Mouse (Mus musculus) cortical plate, adult 2 months (tissue): Measurements from ENCODE around the gene Vps45. TPM values are rescaled to one million over a fixed set of nuclear protein-coding genes. Genes with fewer than 3 reads are reported as not detected.

ENCODE experiments used
- H3K27ac ChIP-seq: fragments of 200-500 bp; 2 replicates; pipeline ENCODE4 v1.5.1; 2012; ENCODE audit warnings: low read length, control low read depth, inconsistent platforms; ENCODE audit not compliant: insufficient read depth
- H3K4me1 ChIP-seq: fragments of 200-500 bp; 2 replicates; pipeline ENCODE4 v1.6.1; 2011; ENCODE audit warnings: low read length; ENCODE audit not compliant: control insufficient read depth, insufficient read depth
- H3K4me3 ChIP-seq: fragments of 200-500 bp; 2 replicates; pipeline ENCODE4 v1.5.1; 2011; ENCODE audit warnings: mild to moderate bottlenecking, low read length, control low read depth; ENCODE audit not compliant: insufficient read depth
- CTCF ChIP-seq: fragments of 200-500 bp; IDR thresholded peaks from 2 replicates; pipeline ENCODE4 v1.5.1; 2011; ENCODE audit warnings: mild to moderate bottlenecking, control low read depth, low read length; ENCODE audit not compliant: insufficient read depth; ENCODE audit errors: extremely low read depth
- POLR2A ChIP-seq: fragments of 200-500 bp; IDR thresholded peaks from 2 replicates; pipeline ENCODE4 v1.6.1; 2011; ENCODE audit warnings: mild to moderate bottlenecking, low read length, control low read depth; ENCODE audit not compliant: insufficient read depth; ENCODE audit errors: extremely low read depth
- polyA plus RNA-seq: library from polyadenylated mRNA; depleted of rRNA; stranded (reverse); fragments of >200 nt; gene quantifications from 2 replicates; pipeline ENCODE4 v1.2.3, GENCODE M21; 2012

Gene Vps45
- polyA plus RNA-seq, 1 experiment, result 32.1 TPM

DNA sequence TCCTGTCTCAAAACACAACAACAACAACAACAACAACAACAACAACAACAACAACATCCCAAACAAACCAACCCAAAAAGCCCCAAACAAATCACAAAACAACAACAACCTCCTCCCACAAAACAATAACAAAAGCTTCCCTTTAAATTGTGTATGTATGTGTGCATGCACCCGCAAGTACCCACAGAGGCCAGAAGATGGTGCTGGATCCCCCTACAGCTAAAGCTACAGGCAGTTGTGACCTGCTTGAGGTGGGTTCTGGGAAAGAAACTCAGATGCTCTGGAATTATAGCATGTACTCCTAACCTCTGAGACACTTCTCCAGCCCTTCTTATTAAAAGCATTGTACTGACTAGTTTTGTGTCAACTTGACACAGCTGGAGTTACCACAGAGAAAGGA lies 22.7 kb upstream of the Vps45 start:
- Histone ChIP-seq H3K4me3 (no peak overlapping the region), H3K27ac (no peak overlapping the region), H3K4me1 (no peaks in the 10 kb centered on the region)
- TF ChIP-seq POLR2A (no peak), CTCF (peak; percentile 64)

- Histone ChIP-seq H3K27ac (no peak overlapping the region), H3K4me1 (no peaks in the 10 kb centered on the region), H3K4me3 (no peak overlapping the region)
- no peak for TF ChIP-seq POLR2A
- no peak for TF ChIP-seq CTCF
Measured at GRCm38 (mm10) chr3:96078711-96079110, 20.4 kb upstream of the Vps45 start.

DNA sequence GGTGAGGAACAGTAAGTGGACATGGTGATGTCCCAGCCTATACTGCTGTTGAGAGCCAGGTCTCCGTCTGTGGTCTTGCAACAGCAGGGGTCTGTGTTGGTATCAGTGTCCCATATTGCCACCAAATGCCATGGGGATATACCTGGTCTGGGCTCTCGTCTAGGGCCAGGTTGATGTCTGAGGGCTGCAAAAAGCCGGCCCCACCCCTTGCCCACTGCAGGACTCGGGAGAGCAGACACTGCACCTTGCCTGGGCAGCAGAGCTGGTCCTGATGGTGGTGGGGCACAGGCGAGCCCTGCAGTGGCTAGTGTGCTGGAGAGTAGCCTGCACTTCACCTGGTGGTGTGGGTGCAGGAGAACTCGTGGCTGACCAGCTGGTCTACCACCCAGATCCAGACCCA lies 19.8 kb upstream of the Vps45 start:
- Histone ChIP-seq H3K27ac (no peak overlapping the region), H3K4me1 (no peaks in the 10 kb centered on the region), H3K4me3 (no peak overlapping the region)
- no peak for TF ChIP-seq CTCF
- no peak for TF ChIP-seq POLR2A

- Histone ChIP-seq H3K27ac (no peak overlapping the region), H3K4me1 (no peaks in the 10 kb centered on the region), H3K4me3 (no peak overlapping the region)
- TF ChIP-seq CTCF, result no peak
- no peak for TF ChIP-seq POLR2A
Measured at GRCm38 (mm10) chr3:96072921-96073486, 14.7 kb upstream of the Vps45 start.

DNA sequence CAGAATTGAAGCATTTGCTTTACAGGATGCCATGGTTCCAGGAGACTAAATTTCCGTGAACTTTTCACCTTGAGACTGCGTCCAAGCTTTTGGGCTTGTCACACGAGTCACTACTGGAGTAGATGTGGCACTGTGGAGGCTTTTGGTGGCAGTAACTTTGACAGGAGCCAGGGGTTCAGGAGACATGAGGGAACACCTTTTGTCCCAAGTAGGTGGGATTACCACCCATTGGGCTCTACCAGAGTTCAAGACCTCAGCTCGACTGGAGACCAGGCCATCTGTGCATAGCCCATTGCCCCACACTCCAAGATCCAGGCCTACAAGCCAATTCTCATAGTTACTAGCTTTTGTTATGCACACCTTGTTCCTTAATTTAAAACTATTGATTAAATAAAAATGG lies 12.0 kb upstream of the Vps45 start:
- TF ChIP-seq CTCF (no peak), POLR2A (no peak)
- Histone ChIP-seq H3K4me1 (no peaks in the 10 kb centered on the region), H3K4me3 (no peak overlapping the region), H3K27ac (no peak overlapping the region)

DNA sequence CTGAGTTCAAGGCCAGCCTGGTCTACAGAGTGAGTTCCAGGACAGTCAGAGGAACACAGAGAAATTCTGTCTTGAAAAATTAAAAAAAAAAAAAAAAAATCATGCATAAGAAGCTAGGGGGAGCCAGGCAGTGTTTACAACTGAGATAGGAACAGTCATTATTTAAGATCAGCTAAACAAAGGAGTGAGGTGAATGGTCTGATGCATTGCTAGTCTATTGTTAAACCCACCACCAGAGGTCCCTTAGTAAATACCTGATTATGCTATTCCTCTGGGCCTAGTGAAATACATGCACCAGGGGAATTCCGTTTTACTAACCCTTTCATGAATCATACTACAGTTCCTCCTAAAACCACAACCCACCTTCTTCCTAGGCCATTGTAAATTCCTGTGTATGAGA lies 11.3 kb upstream of the Vps45 start:
- H3K4me1 ChIP-seq, result no peaks in the 10 kb centered on the region
- H3K4me3 ChIP-seq, result no peak overlapping the region
- no peak overlapping the region for H3K27ac ChIP-seq
- TF ChIP-seq POLR2A (no peak), CTCF (no peak)

DNA sequence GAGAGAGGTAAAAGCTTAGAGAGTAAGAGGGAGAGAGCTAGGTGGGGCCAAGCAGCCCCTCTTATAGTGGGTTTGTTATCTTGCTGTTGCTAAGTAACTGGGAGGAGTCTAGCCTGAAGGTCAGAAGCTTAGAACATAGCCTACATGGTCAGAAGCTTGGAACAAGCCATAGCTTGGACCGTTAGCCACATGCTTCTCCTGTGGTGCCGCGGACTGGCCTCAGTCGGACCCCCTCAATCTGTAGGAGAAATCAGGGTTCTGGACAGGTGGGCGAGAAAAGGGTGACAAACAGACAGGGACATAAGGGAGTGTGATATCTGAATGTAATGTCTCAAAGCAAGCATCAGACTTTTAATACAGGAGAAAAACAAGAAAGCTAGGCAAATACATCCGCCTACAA lies 10.8 kb upstream of the Vps45 start:
- TF ChIP-seq POLR2A, result no peak
- no peak for TF ChIP-seq CTCF

GRCm38 (mm10) chr3:96066741-96067140 lies 8.5 kb upstream of the Vps45 start:
- no peak overlapping the region for H3K4me3 ChIP-seq
- no peak for TF ChIP-seq CTCF
- no peak for TF ChIP-seq POLR2A

More for the DNA sequence above, 10.8 kb upstream of the Vps45 start:
- Histone ChIP-seq H3K4me1 (no peaks in the 10 kb centered on the region), H3K27ac (no peak overlapping the region), H3K4me3 (no peak overlapping the region)

DNA sequence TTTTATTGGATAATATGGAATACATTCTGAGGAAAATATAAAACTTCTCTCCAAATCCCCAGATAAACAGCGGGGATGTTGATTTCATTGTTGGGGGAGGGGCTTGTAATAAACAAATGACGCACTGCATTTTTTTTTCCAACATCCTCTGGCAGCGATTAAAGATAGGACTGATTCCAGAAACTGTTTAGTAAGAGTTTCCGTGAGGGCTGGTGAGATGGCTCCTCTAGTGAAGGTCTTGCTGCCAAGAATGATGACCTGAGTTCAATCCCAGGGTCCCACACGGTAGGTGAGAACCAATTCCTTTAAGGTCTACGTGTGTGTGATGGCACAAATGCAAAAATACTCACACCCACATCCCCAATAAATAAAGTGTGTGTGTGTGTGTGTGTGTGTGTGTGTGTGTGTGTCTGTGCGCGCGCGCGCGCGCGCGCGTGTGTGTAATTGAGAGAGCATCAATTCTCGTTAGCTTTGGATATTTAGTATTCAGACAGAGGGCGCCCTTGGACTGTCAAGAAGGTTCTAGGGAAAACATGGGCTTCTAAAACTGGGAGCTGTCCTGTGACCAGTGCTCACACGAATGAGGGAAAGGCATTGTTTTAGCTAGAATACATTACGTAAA lies 7.6 kb upstream of the Vps45 start:
- H3K4me1 ChIP-seq, result no peaks in the 10 kb centered on the region
- H3K4me3 ChIP-seq, result peak overlapping the region; percentile 6; the same call in 1 of the 2 replicates
- TF ChIP-seq POLR2A (no peak), CTCF (peak; percentile 57)
- no peak overlapping the region for H3K27ac ChIP-seq

More at GRCm38 (mm10) chr3:96066741-96067140, 8.5 kb upstream of the Vps45 start:
- Histone ChIP-seq H3K27ac (no peak overlapping the region), H3K4me1 (no peaks in the 10 kb centered on the region)

DNA sequence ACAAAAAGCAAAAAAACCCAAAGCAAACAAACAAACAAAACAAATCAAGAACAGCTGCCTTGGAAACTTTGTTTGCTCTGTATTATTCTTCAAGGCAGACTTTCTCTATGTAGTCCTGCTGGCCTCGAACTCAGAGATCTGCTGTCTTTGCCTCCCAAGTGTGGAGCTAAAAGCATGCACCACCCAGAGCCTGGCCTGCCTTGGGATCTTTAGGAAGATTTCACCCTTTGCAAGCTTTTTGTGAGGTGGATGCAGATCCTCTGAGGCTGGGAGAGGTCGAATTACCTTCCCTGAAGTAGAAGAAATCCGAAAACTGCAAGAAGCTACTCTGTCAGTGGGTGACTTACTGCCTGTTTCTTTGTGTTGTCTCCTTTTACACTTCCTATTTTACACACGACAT lies 6.9 kb upstream of the Vps45 start:
- H3K4me1 ChIP-seq, result no peaks in the 10 kb centered on the region
- no peak for TF ChIP-seq CTCF
- TF ChIP-seq POLR2A, result no peak
- H3K27ac ChIP-seq, result no peak overlapping the region
- H3K4me3 ChIP-seq, result no peak overlapping the region

- H3K27ac ChIP-seq, result no peak overlapping the region
- no peak overlapping the region for H3K4me3 ChIP-seq
- no peak for TF ChIP-seq CTCF
- no peak for TF ChIP-seq POLR2A
- no peaks in the 10 kb centered on the region for H3K4me1 ChIP-seq
Measured at GRCm38 (mm10) chr3:96064217-96064616, 6.0 kb upstream of the Vps45 start.

DNA sequence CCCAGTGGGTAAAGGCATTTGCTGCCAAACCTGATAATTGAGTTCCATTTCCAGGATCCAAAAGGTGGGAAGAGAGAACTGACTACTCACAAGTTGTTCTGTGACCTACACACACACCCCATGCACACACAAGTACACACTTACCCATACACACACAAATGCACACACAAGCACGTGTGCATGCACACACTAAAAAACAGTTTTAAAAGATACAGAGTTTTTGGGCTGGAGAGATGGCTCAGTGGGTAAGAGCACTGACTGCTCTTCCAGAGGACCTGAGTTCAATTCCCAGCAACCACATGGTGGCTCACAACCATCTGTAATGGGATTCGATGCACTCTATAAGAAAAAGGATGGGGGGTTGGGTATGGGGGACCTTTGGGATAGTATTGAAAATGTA lies 5.0 kb upstream of the Vps45 start:
- no peak for TF ChIP-seq POLR2A
- TF ChIP-seq CTCF, result no peak
- H3K27ac ChIP-seq, result no peak overlapping the region
- no peak overlapping the region for H3K4me3 ChIP-seq
- H3K4me1 ChIP-seq, result no peaks in the 10 kb centered on the region
